Mouse (Mus musculus) hindbrain, embryonic 15.5 days (tissue): ENCODE data around the gene Sv2a. TPM values are rescaled to one million over a fixed set of nuclear protein-coding genes. Genes with fewer than 3 reads are reported as not detected.
"Not testable (repeated sequence)": the region's sequence is repeated elsewhere in the genome, so short reads cannot be mapped to it uniquely, and the experiment has no call there.

ENCODE experiments used
- ATAC-seq: fragments of 200-750 bp; cut with Nextera tagmentation; 2 replicates; pipeline ENCODE4 v1.8.0; 2017; ENCODE audit warnings: low read depth, moderate number of reproducible peaks, moderate TSS enrichment; ENCODE audit not compliant: low FRiP score
- H3K27ac ChIP-seq: fragments of 300-500 bp; sonication (generic); replicated peaks from 2 replicates; pipeline ENCODE4 v1.5.1; 2015; ENCODE audit warnings: mild to moderate bottlenecking, inconsistent platforms
- H3K27me3 ChIP-seq: fragments of 300-500 bp; sonication (generic); 2 replicates; pipeline ENCODE4 v1.6.1; 2015; ENCODE audit warnings: control low read depth, inconsistent platforms
- H3K36me3 ChIP-seq: fragments of 300-500 bp; sonication (generic); 2 replicates; pipeline ENCODE4 v1.6.1; 2015; ENCODE audit warnings: control low read depth, inconsistent platforms
- H3K4me1 ChIP-seq: fragments of 300-500 bp; sonication (generic); replicated peaks from 2 replicates; pipeline ENCODE4 v1.6.1; 2015; ENCODE audit warnings: control low read depth, inconsistent platforms
- H3K4me2 ChIP-seq: fragments of 300-500 bp; sonication (generic); 2 replicates; pipeline ENCODE4 v1.6.1; 2015; ENCODE audit warnings: moderate library complexity, mild to moderate bottlenecking, inconsistent platforms
- H3K4me3 ChIP-seq: fragments of 300-500 bp; sonication (generic); 2 replicates; pipeline ENCODE4 v1.5.1; 2015; ENCODE audit warnings: mild to moderate bottlenecking, inconsistent platforms
- H3K9ac ChIP-seq: fragments of 300-500 bp; sonication (generic); 2 replicates; pipeline ENCODE4 v1.6.1; 2015; ENCODE audit warnings: inconsistent platforms
- H3K9me3 ChIP-seq: fragments of 300-500 bp; sonication (generic); 2 replicates; pipeline ENCODE4 v1.6.1; 2016; ENCODE audit warnings: control low read depth, inconsistent platforms
- WGBS: fragments of 180-500 bp; shearing (Covaris S2); methylation state at CpG from one replicate; pipeline ENCODE4 v1.1.7; 2015; 5-methylcytosine and 5-hydroxymethylcytosine counted together
- polyA plus RNA-seq: library from polyadenylated mRNA; unstranded; fragments of >200 nt; fragmentation: Nextera tagmentation; extraction: Ambion mirVana; gene quantifications from 2 replicates; pipeline ENCODE4 v1.2.1, GENCODE M21; 2015

The Sv2a gene
- polyA plus RNA-seq, 1 experiment from 2014 or later, result 137 TPM

DNA sequence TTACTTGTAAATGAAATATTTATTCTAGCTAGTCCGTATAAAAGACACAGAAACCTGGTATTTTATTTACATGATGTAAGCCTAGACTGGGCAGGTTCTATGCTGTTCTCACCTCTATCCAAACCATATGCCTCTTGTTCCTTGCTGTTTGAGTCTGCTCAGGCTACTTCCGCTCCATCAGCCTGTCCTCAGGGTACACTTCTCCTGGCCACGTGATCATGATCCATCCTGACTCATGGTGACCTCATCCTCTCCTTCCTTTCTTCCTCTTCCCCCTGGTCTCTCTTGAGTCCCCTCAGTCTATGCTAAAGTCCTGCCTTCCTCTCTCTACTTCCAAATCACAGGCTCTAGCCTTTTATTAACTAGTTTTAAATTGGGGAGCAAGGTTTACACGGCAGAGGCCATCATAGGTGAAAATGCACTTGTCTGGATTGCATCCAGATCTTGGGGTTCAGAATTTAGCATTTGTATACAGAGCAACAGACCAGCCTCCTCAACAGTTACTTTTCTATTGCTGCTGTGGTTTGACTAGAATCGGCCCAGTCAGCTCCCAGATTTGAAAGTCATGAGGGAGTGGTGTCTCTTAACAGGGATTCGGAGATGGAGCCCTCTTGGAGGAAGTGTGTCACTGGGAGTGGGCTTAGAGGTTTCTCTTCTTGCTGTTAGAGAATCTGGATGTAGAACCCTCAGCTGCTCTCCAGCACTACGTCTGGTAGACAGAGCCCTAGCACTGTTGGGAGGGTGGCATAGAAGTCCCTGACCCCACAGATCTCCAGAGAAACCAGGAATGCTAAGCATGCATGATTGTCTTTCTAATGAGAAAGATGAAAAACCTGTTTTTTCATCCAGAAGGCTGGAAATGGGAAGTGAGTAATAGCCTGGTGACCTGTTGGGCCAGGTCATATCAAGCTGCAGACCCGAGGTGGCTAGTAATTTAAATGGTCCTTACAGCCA lies 46.0 kb downstream of the Sv2a start:
- H3K4me1 ChIP-seq, result peaks cover 9% of the 10 kb centered on the region
- no peak overlapping the region for H3K27ac ChIP-seq
- ATAC-seq, result no peak
- WGBS, result 74% methylated on average over 8 of the region's 8 CpGs
- H3K36me3 ChIP-seq, result no peaks in the 10 kb centered on the region
- H3K9ac ChIP-seq, result no peak overlapping the region
- no peak overlapping the region for H3K4me2 ChIP-seq
- H3K9me3 ChIP-seq, result no peaks in the 10 kb centered on the region
- no peaks in the 10 kb centered on the region for H3K27me3 ChIP-seq
- no peak overlapping the region for H3K4me3 ChIP-seq

DNA sequence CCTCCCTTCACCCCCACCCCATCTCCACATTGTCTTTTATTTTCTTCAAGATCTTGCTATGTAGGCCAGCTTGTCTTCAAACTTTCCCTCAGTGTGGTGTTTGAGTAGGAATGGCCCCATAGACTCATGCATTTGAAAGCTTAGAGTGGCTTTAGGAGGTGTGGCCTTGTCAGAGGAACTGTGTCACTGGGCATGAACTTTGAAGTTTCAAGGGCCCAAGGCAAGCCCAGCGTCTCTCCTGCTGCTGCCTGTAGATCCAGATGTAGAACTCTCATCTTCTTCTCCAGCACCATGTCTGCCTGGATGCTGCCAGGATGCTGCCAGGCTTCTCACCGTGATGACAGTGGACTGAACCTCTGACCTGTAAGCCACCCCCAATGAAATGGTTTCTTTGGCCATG lies 47.9 kb downstream of the Sv2a start:
- Histone ChIP-seq H3K4me2 (no peak overlapping the region), H3K4me1 (0 out of 2 replicates have a peak, but pooled peaks cover 3% of the 10 kb centered on the region), H3K4me3 (no peak overlapping the region), H3K27me3 (no peaks in the 10 kb centered on the region), H3K9ac (no peak overlapping the region), H3K9me3 (no peaks in the 10 kb centered on the region), H3K27ac (no peak overlapping the region), H3K36me3 (no peaks in the 10 kb centered on the region)
- no peak for ATAC-seq
- WGBS, result 76% methylated on average over 2 of the region's 2 CpGs

DNA sequence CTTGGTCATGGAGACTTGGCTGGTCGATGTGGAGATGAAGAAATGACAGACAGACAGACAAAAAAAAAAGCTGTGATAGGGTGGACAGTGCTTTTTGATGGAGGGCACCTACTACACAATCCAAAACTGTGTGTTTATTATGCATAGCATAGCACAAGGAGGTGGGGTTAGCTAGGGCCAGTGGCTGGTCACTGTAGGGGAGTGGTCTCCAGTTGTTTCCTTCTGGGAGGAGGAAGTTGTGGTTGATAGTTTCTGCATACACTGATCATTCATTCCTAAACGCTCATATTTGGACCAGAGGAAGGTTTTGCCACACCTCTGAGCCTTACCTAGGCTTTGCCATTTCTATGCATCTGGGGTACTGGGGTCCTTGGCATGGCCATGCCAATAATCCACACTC lies 49.5 kb downstream of the Sv2a start:
- H3K9ac ChIP-seq, result no peak overlapping the region
- no peak for ATAC-seq
- 0 out of 2 replicates have a peak, but pooled peaks cover 2% of the 10 kb centered on the region for H3K4me1 ChIP-seq
- no peaks in the 10 kb centered on the region for H3K27me3 ChIP-seq
- WGBS, result 93% methylated on average over 2 of the region's 2 CpGs
- H3K9me3 ChIP-seq, result no peaks in the 10 kb centered on the region
- H3K4me2 ChIP-seq, result no peak overlapping the region
- no peak overlapping the region for H3K27ac ChIP-seq
- H3K36me3 ChIP-seq, result no peaks in the 10 kb centered on the region
- no peak overlapping the region for H3K4me3 ChIP-seq

DNA sequence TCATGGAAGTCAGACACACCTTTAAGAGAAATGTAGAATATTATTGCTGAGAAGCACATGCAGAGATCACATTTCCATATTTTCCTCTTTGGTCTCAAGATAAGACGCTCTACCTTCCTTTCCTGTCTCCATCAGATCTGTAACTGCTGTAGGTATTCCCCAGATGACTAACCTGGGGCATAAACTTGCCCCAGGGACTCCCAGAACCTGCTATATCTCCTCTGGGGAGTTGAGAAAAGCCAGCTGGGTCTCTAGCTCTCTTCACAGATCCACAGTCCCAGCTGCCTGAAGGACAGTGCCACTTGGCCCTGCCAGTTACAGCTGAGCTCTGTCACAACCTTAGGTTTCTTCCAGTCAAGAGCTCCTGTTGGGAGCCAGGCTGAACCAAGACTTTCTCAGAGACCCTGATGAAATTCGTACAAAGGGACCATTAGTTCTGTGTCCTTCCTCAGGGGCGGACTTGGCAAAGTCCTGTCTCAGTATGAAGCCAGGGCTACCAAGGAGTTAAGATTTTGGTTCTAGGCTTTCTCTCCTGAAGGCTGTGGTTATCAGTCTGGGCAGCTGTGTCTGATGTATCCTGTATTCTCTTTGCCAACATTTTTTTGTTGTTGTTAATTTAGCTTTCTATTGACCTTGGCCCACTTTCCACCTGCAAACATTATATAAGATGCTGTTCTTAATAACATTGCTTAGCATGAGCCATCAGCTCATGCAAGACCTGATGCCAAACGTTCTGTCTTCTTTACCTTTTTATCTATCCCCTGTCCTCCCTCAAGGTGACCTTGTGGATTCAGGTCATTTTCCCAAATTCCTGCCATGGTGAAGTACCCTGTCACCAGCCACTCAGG lies 50.2 kb downstream of the Sv2a start:
- Histone ChIP-seq H3K9me3 (no peaks in the 10 kb centered on the region), H3K27ac (no peak overlapping the region), H3K36me3 (no peaks in the 10 kb centered on the region), H3K27me3 (no peaks in the 10 kb centered on the region), H3K4me2 (no peak overlapping the region), H3K4me1 (no peaks in the 10 kb centered on the region), H3K4me3 (no peak overlapping the region), H3K9ac (no peak overlapping the region)
- ATAC-seq, result no peak
- 69% methylated on average over 4 of the region's 4 CpGs for WGBS

DNA sequence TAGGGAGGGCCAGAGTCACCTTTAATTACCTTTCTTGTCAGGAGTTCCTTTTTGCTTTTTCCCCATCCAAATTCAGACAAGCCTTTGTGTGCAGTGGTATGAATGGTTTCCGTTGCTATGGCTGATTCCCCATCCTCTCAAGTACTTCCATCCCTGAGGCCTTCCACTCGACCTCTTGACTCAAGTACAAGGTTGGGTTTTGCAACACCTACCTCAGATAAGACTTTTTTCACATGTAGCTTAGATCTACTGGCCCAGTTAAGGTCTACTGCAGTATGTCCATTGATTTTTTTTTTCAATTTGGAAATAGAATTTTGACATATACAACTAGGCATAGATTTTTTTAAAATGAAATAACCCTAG lies 50.8 kb downstream of the Sv2a start:
- no peaks in the 10 kb centered on the region for H3K4me1 ChIP-seq
- no peaks in the 10 kb centered on the region for H3K27me3 ChIP-seq
- WGBS, result 59% methylated on average over 2 of the region's 2 CpGs
- H3K4me2 ChIP-seq, result no peak overlapping the region
- H3K9me3 ChIP-seq, result no peaks in the 10 kb centered on the region
- H3K36me3 ChIP-seq, result no peaks in the 10 kb centered on the region
- ATAC-seq, result no peak
- no peak overlapping the region for H3K27ac ChIP-seq
- H3K4me3 ChIP-seq, result no peak overlapping the region
- no peak overlapping the region for H3K9ac ChIP-seq

DNA sequence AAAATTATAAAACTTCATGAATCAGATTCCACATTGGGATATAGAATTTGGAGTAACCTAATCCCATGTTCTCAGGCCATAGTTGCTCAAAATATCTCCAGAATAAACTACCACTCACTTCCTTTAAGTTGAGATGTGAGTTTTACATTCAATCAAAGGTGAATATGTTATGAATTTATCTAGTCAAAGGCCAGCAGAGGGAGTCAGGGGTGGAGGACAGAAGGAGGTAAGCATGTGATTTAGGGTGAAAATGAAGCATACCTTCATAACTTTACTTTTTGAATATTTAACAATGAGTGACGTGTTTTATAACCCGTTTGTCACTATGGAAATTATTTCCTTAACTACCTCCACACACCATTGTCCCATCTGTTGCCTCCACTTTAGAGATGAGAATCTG lies 54.0 kb downstream of the Sv2a start:
- 94% methylated on average over 2 of the region's 2 CpGs for WGBS
- no peaks in the 10 kb centered on the region for H3K9me3 ChIP-seq
- ATAC-seq, result no peak

DNA sequence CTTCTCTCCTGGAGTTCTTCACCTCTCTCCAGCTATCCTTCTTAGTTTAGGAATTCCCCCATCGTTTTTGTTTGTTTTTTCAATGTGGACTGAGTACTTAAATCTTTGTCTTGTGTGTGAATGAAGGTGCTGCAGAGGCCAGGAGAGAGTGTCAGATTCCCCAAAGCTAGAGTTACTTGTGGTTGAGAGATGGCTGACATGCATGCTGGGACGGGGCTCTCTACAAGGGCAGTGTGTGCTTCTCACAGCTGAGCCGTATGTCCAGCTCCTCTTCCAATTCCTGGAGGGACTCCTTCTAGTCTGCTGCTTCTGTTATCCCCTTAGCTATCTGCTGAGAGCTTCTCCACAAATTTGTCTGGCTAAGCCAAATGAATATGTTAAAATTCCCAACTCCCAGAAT lies 54.9 kb downstream of the Sv2a start:
- no peak overlapping the region for H3K9ac ChIP-seq
- H3K4me2 ChIP-seq, result no peak overlapping the region
- no peaks in the 10 kb centered on the region for H3K27me3 ChIP-seq
- no peaks in the 10 kb centered on the region for H3K9me3 ChIP-seq
- H3K27ac ChIP-seq, result no peak overlapping the region
- no peaks in the 10 kb centered on the region for H3K36me3 ChIP-seq
- H3K4me3 ChIP-seq, result no peak overlapping the region
- ATAC-seq, result no peak
- 70% methylated on average over 3 of the region's 3 CpGs for WGBS
- peaks cover 19% of the 10 kb centered on the region for H3K4me1 ChIP-seq

More for the DNA sequence above, 54.0 kb downstream of the Sv2a start:
- no peak overlapping the region for H3K4me2 ChIP-seq
- H3K4me3 ChIP-seq, result no peak overlapping the region
- no peaks in the 10 kb centered on the region for H3K27me3 ChIP-seq
- H3K4me1 ChIP-seq, result peaks cover 14% of the 10 kb centered on the region
- H3K36me3 ChIP-seq, result no peaks in the 10 kb centered on the region
- no peak overlapping the region for H3K27ac ChIP-seq
- H3K9ac ChIP-seq, result no peak overlapping the region

DNA sequence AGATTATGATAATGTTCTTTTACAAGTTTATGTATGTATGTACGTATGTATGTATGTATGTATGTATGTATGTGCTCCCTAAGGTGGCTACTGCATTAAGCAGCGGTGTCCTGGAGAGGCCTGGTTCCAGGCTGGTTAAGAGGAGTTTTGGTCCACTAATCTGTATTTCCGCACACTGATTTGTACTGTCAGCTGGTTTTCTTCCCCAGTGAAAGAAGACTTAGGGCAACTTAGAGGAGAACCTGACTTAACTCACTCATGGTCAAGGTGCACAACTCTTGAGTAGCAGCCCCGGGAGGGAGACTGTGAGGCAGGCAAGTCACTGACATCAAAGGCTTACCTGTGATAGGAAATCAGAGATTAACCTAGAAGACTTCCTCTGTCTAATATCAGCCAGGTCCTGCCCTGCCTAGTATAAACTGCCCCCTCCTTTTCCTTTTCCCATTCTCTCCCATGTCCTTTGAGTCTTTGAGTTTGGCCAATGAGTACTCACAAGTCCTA lies 55.9 kb downstream of the Sv2a start:
- WGBS, result 92% methylated on average over 4 of the region's 4 CpGs
- peaks cover 22% of the 10 kb centered on the region for H3K4me1 ChIP-seq
- no peak overlapping the region for H3K9ac ChIP-seq
- peak overlapping the region; percentile 26; the same call in 1 of the 2 replicates for H3K4me3 ChIP-seq
- no peaks in the 10 kb centered on the region for H3K36me3 ChIP-seq
- no peak overlapping the region for H3K27ac ChIP-seq
- H3K27me3 ChIP-seq, result no peaks in the 10 kb centered on the region
- ATAC-seq, result no peak
- H3K9me3 ChIP-seq, result no peaks in the 10 kb centered on the region
- peak overlapping the region; percentile 51 for H3K4me2 ChIP-seq

DNA sequence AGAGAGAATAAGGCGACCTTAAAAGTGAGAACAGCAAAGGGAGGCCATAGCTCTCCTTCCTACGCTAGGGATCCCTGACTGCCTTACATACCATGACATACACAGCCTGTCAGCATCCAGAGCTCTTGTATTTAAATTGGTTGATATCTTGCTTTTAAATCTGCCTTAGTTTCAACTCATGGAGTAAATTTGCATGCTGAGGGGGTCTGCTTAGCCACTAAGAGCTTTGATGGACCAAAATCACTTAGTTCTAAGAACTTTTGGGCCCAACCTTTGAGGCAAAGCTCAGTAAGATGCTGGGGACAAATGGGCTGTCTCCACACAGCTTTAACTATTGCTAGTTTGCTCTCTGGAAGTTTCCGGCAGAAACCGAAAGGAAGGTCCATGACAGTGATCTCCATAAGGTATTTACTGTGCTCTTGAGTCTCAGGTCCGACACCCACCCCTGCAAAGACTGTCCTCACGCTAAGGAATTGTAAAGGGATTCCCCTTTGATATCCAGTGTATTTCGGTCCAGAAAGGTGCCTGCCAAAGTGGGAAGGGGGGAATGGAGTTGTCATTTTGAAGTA lies 56.5 kb downstream of the Sv2a start:
- Histone ChIP-seq H3K9me3 (no peaks in the 10 kb centered on the region), H3K9ac (0 out of 2 replicates have a peak overlapping the region, but pooled peaks have one; percentile 19), H3K4me2 (peak overlapping the region; percentile 51), H3K4me1 (peaks cover 22% of the 10 kb centered on the region), H3K27me3 (no peaks in the 10 kb centered on the region), H3K4me3 (peak overlapping the region; percentile 26), H3K27ac (no peak overlapping the region), H3K36me3 (no peaks in the 10 kb centered on the region)
- ATAC-seq, result no peak
- WGBS, result 31% methylated on average over 7 of the region's 7 CpGs

DNA sequence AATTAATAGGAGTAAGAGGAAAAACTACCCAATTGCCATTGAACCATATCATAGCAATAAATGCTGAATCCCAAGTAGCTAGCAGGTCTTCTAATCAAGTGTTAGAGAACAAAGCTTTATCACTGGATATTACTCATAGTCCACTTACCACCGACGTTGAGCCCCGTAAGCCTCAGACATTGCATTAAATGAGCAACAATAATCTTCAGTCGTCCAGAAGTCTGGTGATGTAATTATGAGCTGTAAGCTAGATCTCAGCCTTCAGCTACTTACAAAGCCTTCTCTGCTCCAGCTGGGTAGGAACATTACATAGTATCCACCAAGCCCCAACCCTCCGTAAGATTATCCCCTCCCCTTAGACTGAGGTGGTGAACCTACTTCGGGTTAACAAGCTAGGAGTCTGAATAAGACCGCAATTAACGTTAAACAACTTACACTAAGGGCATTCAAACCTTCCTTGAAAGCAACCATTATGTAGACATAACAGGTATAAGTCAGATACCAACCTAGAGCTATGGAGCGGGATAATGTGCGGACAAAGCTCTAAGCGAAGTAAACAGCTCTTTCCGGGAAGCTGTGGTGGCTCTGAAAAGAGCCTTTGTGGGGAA lies 57.1 kb downstream of the Sv2a start:
- Histone ChIP-seq H3K4me3 (peak overlapping the region; percentile 26), H3K4me1 (peaks cover 22% of the 10 kb centered on the region), H3K9me3 (no peaks in the 10 kb centered on the region), H3K27me3 (no peaks in the 10 kb centered on the region), H3K36me3 (no peaks in the 10 kb centered on the region), H3K4me2 (peak overlapping the region; percentile 51), H3K27ac (no peak overlapping the region), H3K9ac (peak overlapping the region; percentile 38)
- WGBS, result 2% methylated on average over 12 of the region's 12 CpGs
- no peak for ATAC-seq

DNA sequence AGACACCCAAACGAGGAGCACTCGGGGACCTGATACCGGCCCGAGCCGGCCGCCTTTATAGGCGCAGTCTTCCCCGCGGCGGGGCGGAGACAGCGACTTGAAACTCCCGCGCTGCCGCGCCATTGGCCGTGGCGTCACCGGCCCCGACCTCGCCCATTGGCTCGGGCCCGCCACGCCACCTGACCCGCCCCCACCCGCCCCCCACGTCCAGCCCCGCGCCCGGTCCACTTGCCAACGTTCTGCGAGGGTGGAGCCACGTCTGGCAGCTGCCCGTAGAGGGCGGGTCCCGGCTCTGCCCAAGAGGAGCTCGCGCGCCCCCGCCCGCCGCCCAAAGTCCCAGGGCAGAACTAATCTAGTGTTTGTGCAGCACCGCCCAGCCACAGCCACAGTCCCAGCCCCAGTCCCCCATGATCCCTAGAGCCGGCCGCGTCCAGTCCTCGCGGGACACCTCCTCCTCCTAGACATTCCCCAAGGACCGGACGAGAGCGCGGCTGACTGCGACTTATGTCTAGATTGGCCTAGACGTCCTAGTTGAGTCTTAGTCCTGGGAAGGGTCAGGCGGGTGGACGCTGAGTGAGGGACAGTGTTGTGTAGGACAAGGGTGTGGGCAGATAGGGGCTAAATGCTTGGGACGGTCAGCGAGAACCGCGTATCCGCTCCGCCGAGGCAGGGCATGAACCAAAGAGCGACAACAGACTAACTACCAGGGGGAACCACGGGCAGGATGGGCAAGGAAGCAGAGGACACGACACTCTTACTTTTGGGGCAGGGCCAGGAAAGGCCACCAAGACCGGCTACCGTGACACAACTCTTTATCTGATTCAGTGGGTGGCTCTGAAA lies 58.2 kb downstream of the Sv2a start, which contains the start of gene Hist2h3c2:
Gene Hist2h3c2 (minus strand): TSS at position 174 of the 840 bp plus-strand sequence.
- Histone ChIP-seq H3K27ac (peak within 1 kb of the TSS; percentile 77; the same call in 1 of the 2 replicates), H3K4me2 (peak within 1 kb of the TSS; percentile 51), H3K4me3 (peak within 1 kb of the TSS; percentile 36), H3K9ac (peak within 1 kb of the TSS; percentile 38), H3K4me1 (peaks cover 25% of the 10 kb centered on the region)
- not testable (repeated sequence) for H3K9me3 ChIP-seq, H3K27me3 ChIP-seq, H3K36me3 ChIP-seq
- ATAC-seq, result peak; percentile 91
- WGBS, result 0% methylated on average over 18 of the region's 68 CpGs
